Mouse (Mus musculus) liver, postnatal 0 days (tissue): ENCODE data around the gene Reg4. TPM values are rescaled to one million over a fixed set of nuclear protein-coding genes. Genes with fewer than 3 reads are reported as not detected.
A peak's percentile ranks its signal among the peaks of the same experiment; 100 is the strongest.

Source experiments
- ATAC-seq: fragments of 200-750 bp; cut with Nextera tagmentation; 2 replicates; pipeline ENCODE4 v1.8.0; 2017; ENCODE audit warnings: mild to moderate bottlenecking, moderate library complexity
- DNase-seq: peaks from one replicate; pipeline ENCODE4 v3.0.0-alpha.2; 2016
- H3K27ac ChIP-seq: fragments of 300-500 bp; sonication (generic); 2 replicates; pipeline ENCODE4 v1.5.1; 2014; ENCODE audit warnings: antibody characterized with exemption, moderate library complexity, mild to moderate bottlenecking, low read depth
- H3K27me3 ChIP-seq: fragments of 300-500 bp; sonication (generic); 2 replicates; pipeline ENCODE4 v1.6.1; 2014; ENCODE audit warnings: low read length, control low read depth, mixed read lengths; ENCODE audit not compliant: insufficient read depth
- H3K36me3 ChIP-seq: fragments of 300-500 bp; sonication (generic); replicated peaks from 2 replicates; pipeline ENCODE4 v1.6.1; 2014; ENCODE audit warnings: mild to moderate bottlenecking, control low read depth, low read length, moderate library complexity, mixed read lengths; ENCODE audit not compliant: insufficient read depth
- H3K4me1 ChIP-seq: fragments of 300-500 bp; sonication (generic); 2 replicates; pipeline ENCODE4 v1.6.1; 2014; ENCODE audit warnings: antibody characterized with exemption, mild to moderate bottlenecking, control low read depth; ENCODE audit not compliant: insufficient read depth
- H3K4me2 ChIP-seq: fragments of 300-500 bp; sonication (generic); 2 replicates; pipeline ENCODE4 v1.6.1; 2014; ENCODE audit warnings: low read depth, mild to moderate bottlenecking, low read length, moderate library complexity, mixed read lengths
- H3K4me3 ChIP-seq: fragments of 300-500 bp; sonication (generic); 2 replicates; pipeline ENCODE4 v1.5.1; 2014; ENCODE audit warnings: low read depth, low read length
- H3K9ac ChIP-seq: fragments of 300-500 bp; sonication (generic); replicated peaks from 2 replicates; pipeline ENCODE4 v1.6.1; 2014; ENCODE audit warnings: mild to moderate bottlenecking, moderate library complexity
- H3K9me3 ChIP-seq: fragments of 300-500 bp; sonication (generic); 2 replicates; pipeline ENCODE4 v1.6.1; 2016; ENCODE audit warnings: mild to moderate bottlenecking, control low read depth, low read length, mixed read lengths
- CTCF ChIP-seq: sonication (generic); IDR thresholded peaks from 2 replicates; pipeline ENCODE4 v1.5.1; 2016; ENCODE audit warnings: antibody characterized with exemption, low read depth
- EP300 ChIP-seq: IDR thresholded peaks from 2 replicates; pipeline ENCODE4 v1.6.1; 2016; ENCODE audit warnings: antibody characterized with exemption, low read depth, mild to moderate bottlenecking
- WGBS: fragments of 180-500 bp; shearing (Covaris S2); extraction: QIAGEN DNeasy Blood & Tissue Kit; methylation state at CpG from one replicate; pipeline ENCODE4 v1.1.7; 2014; ENCODE audit not compliant: insufficient replicate concordance; 5-methylcytosine and 5-hydroxymethylcytosine counted together
- polyA plus RNA-seq: library from polyadenylated mRNA; unstranded; fragments of >200 nt; fragmentation: Nextera tagmentation; extraction: Ambion mirVana; gene quantifications from 2 replicates; pipeline ENCODE4 v1.2.1, GENCODE M21; 2015

Gene Reg4
- polyA plus RNA-seq, 1 experiment from 2014 or later: not detected

DNA sequence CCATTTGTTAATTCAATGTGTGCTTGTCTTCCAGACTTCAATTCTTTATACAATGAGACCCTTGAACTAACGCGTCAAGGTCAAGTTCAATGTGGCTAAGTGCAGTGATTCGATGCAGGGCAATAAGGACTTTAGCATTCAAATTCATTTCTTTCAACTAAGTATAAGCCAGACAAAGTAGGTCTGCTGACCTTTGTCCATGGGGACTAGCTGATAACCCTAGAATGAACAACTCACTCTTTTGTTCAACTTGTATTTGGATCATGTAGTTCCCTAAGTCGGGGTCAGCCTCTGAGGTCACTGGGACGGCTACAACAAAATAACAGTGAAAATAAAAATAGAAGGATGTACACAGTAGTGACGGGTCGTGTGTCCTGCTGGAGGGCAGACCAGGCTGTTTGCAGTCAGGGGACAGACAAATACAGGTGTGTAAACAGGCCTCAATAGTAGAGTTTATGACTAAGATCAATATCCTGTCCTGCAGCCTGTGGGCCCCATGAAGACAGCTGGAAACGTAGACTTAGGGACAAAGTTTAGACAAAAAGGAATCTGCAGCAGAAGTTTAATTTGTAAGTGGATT, 20.6 kb downstream of the Reg4 start:
- WGBS: 58% methylated on average over 8 of the region's 8 CpGs

GRCm38 (mm10) chr3:98245892-98246291, 23.9 kb downstream of the Reg4 start:
- Histone ChIP-seq H3K4me2 (peak overlapping the region; percentile 35; the same call in 1 of the 2 replicates), H3K9ac (no peak overlapping the region), H3K4me3 (no peak overlapping the region), H3K27me3 (no peaks in the 10 kb centered on the region), H3K4me1 (peaks cover 7% of the 10 kb centered on the region; the same call in 1 of the 2 replicates), H3K9me3 (no peaks in the 10 kb centered on the region), H3K27ac (peak overlapping the region; percentile 90), H3K36me3 (no peaks in the 10 kb centered on the region)
- TF ChIP-seq CTCF (no peak), EP300 (peak; percentile 78)
- DNase-seq: peak; percentile 41
- ATAC-seq: peak; percentile 21
- WGBS: 23% methylated on average over 8 of the region's 8 CpGs

More for the DNA sequence above, 20.6 kb downstream of the Reg4 start:
- no peak for TF ChIP-seq CTCF
- peak; percentile 65; the same call in 1 of the 2 replicates for TF ChIP-seq EP300
- Histone ChIP-seq H3K9me3 (no peaks in the 10 kb centered on the region), H3K4me1 (peaks cover 7% of the 10 kb centered on the region; the same call in 1 of the 2 replicates), H3K36me3 (no peaks in the 10 kb centered on the region), H3K4me3 (no peak overlapping the region), H3K4me2 (no peak overlapping the region), H3K27me3 (no peaks in the 10 kb centered on the region), H3K27ac (peak overlapping the region; percentile 94), H3K9ac (0 out of 2 replicates have a peak overlapping the region, but pooled peaks have one; percentile 16)
- DNase-seq (peak; percentile 36), ATAC-seq (peak; percentile 92)

DNA sequence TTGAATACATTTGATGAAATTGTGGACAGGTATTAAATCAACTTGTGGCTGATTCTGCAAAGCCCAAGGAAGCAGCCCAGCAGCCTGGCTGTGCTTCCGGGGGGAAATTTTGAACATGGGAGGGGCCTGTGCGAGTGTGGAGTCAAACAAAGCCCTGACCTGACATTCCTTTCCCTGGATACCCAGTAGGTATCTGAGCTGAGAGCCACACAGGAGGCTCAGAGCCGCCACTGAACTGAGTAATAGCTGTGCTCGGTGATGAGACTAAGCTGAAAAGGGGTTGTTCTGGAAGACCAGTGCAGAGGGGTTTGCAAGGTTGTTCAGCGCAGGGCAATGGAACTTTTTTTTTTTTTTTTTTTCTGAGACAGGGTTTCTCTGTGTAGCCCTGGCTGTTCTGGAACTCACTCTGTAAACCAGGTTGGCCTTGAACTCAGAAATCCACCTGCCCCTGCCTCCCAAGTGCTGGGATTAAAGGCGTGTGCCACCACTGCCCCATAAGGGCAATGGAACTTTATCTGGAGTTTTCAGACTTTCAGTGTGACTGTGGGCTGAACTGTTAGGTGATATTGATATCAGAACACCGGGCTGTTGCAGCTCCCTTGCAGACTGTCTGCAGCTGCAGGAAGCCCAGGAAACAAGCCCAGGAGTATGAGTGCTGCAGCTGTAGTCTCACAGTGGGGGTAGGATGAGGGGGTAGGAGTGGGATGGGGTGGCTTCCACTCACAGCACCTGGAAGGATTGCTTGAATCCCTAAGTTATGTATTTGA, 25.2 kb downstream of the Reg4 start:
- Histone ChIP-seq H3K4me3 (no peak overlapping the region), H3K9me3 (no peaks in the 10 kb centered on the region), H3K4me2 (peak overlapping the region; percentile 4; the same call in 1 of the 2 replicates), H3K36me3 (no peaks in the 10 kb centered on the region), H3K27me3 (no peaks in the 10 kb centered on the region), H3K27ac (peak overlapping the region; percentile 90), H3K4me1 (peaks cover 2% of the 10 kb centered on the region; the same call in 1 of the 2 replicates), H3K9ac (no peak overlapping the region)
- no peak for TF ChIP-seq CTCF
- TF ChIP-seq EP300: no peak
- no peak for ATAC-seq
- WGBS: 42% methylated on average over 7 of the region's 7 CpGs
- no peak for DNase-seq

DNA sequence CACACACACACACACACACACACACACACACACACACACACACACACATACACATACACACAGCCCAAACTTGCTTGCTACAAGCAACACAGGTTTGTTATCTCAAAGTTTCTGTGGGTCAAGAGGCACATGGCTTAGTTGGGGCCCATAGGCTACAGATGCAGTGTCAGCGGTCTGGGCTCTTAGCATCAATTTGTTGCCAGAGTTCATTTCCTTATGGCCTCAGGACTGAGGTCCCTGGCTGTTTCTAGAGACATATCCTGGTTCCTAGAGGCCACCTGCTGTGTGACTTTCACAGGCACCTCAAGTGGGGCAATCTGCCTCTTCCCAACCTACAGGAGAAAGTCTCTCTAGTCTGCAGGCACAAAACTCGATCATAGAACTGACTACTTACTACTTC, 27.4 kb downstream of the Reg4 start:
- 80% methylated on average over 2 of the region's 2 CpGs for WGBS
- no peak for ATAC-seq

DNA sequence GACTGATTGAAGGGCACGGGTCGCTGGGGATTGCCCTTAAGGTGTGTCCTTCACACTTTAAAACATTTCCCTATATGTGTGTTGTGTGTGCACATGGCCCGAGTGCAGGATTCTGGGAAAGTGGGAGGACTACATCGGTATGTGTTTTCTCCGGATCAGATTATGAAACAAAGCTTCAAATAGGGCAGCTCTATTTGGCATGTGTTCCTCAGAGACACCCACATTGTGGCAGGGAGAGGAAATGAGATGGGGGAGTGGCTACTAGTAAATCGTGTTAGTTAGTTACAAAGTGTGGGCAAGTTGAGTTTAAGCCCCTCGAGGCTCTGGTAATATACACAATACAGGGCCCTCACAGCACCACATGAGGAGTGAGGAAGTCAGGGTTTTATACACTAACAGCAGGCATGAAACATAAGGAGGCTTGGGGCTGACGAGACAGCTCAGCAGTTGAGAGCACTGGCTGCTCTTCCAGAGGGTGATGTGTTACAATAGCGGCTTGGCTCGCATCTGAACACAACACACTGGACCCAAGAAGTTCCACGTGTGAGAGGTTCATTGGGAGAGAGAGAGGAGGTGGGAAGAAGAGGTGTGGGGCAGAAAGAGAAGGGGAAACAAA, 28.0 kb downstream of the Reg4 start:
- Histone ChIP-seq H3K4me2 (no peak overlapping the region), H3K27me3 (no peaks in the 10 kb centered on the region), H3K36me3 (no peaks in the 10 kb centered on the region), H3K9me3 (no peaks in the 10 kb centered on the region), H3K4me3 (no peak overlapping the region), H3K9ac (no peak overlapping the region), H3K4me1 (peaks cover 5% of the 10 kb centered on the region; the same call in 1 of the 2 replicates), H3K27ac (no peak overlapping the region)
- no peak for ATAC-seq
- DNase-seq: no peak
- 71% methylated on average over 11 of the region's 11 CpGs for WGBS
- no peak for TF ChIP-seq CTCF
- TF ChIP-seq EP300: no peak

More for the DNA sequence above, 27.4 kb downstream of the Reg4 start:
- H3K4me2 ChIP-seq: no peak overlapping the region
- no peaks in the 10 kb centered on the region for H3K36me3 ChIP-seq
- TF ChIP-seq EP300 (no peak), CTCF (no peak)
- no peak overlapping the region for H3K4me3 ChIP-seq
- H3K9me3 ChIP-seq: no peaks in the 10 kb centered on the region
- no peak overlapping the region for H3K9ac ChIP-seq
- H3K27ac ChIP-seq: no peak overlapping the region
- no peaks in the 10 kb centered on the region for H3K27me3 ChIP-seq
- 0 out of 2 replicates have a peak, but pooled peaks cover 2% of the 10 kb centered on the region for H3K4me1 ChIP-seq
- no peak for DNase-seq

GRCm38 (mm10) chr3:98254059-98254458, 32.1 kb downstream of the Reg4 start:
- no peaks in the 10 kb centered on the region for H3K36me3 ChIP-seq
- no peak overlapping the region for H3K4me3 ChIP-seq
- no peak for DNase-seq
- H3K9ac ChIP-seq: no peak overlapping the region
- no peaks in the 10 kb centered on the region for H3K27me3 ChIP-seq
- no peak for TF ChIP-seq CTCF
- TF ChIP-seq EP300: no peak
- H3K4me1 ChIP-seq: peaks cover 6% of the 10 kb centered on the region; the same call in 1 of the 2 replicates
- peak; percentile 19; the same call in 1 of the 2 replicates for ATAC-seq
- WGBS: 76% methylated on average over 2 of the region's 3 CpGs
- no peak overlapping the region for H3K4me2 ChIP-seq
- no peaks in the 10 kb centered on the region for H3K9me3 ChIP-seq
- H3K27ac ChIP-seq: 0 out of 2 replicates have a peak overlapping the region, but pooled peaks have one; percentile 61
